Mouse (Mus musculus): ENCODE measurements at regions not wholly inside any gene's neighbourhood (a gene's known extent, or its start where the extent isn't known, plus 50 kb on each side); places are given as distances from the start of the nearest gene placed in this dataset.

DNA sequence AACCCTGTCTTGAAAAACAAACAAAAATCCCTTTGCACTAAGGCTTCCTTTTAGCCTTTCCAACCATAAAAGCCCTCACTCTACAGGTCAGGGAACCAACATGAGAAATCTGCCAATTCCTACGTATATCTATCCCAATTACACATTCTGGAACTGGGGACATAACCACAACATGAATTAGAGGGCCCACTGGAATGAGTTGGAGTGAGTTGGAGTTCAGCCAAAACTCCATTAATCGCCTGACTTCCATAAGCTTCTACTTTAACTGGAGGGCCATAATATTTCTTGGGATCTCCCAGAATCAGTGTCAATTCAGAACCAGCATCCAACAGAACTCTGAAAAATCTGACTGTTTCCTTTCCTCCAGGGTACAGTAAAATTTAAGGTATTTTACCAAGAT lies 53.2 kb upstream of the Nyx start:
- H3K27me3 ChIP-seq (ENCODE audit: control insufficient read depth, insufficient read depth, low read length) = no peaks in the 10 kb centered on the region
- no peaks in the 10 kb centered on the region for H3K36me3 ChIP-seq (ENCODE audit: control insufficient read depth, insufficient read depth, low read length)
- TF ChIP-seq CTCF (IDR thresholded peaks at IDR 0.05; ENCODE audit: control insufficient read depth, insufficient read depth, insufficient replicate concordance, low read depth, low read length) (no peak), POLR2A (IDR thresholded peaks at IDR 0.05; ENCODE audit: control insufficient read depth, low read depth, low read length) (no peak)

GRCm38 (mm10) chrX:13413135-13413534 lies 52.8 kb upstream of the Nyx start:
- no peaks in the 10 kb centered on the region for H3K36me3 ChIP-seq (ENCODE audit: control insufficient read depth, insufficient read depth, low read length)
- no peak overlapping the region for H3K4me3 ChIP-seq (ENCODE audit: control insufficient read depth, low read depth, low read length)
- H3K27ac ChIP-seq (ENCODE audit: control insufficient read depth, insufficient read depth, low read depth, low read length) = no peak overlapping the region
- no peaks in the 10 kb centered on the region for H3K4me1 ChIP-seq (ENCODE audit: control insufficient read depth, insufficient read depth, low read length)
- no peaks in the 10 kb centered on the region for H3K27me3 ChIP-seq (ENCODE audit: control insufficient read depth, insufficient read depth, low read length)
- TF ChIP-seq CTCF (IDR thresholded peaks at IDR 0.05; ENCODE audit: control insufficient read depth, insufficient read depth, insufficient replicate concordance, low read depth, low read length) (no peak), POLR2A (IDR thresholded peaks at IDR 0.05; ENCODE audit: control insufficient read depth, low read depth, low read length) (no peak)

More for the DNA sequence above, 53.2 kb upstream of the Nyx start:
- no peak overlapping the region for H3K4me3 ChIP-seq (ENCODE audit: control insufficient read depth, low read depth, low read length)
- H3K4me1 ChIP-seq (ENCODE audit: control insufficient read depth, insufficient read depth, low read length) = no peaks in the 10 kb centered on the region
- no peak overlapping the region for H3K27ac ChIP-seq (ENCODE audit: control insufficient read depth, insufficient read depth, low read depth, low read length)
